Mouse (Mus musculus) spleen, adult 2 months (tissue): ENCODE measurements at regions not wholly inside any gene's neighbourhood (a gene's known extent, or its start where the extent isn't known, plus 50 kb on each side); places are given as distances from the start of the nearest gene placed in this dataset.

Source experiments
- CTCF ChIP-seq: fragments of 200-500 bp; IDR thresholded peaks from 2 replicates; pipeline ENCODE4 v1.5.1; 2011; ENCODE audit warnings: mild to moderate bottlenecking, inconsistent platforms; ENCODE audit not compliant: insufficient read depth, insufficient read length, insufficient replicate concordance; ENCODE audit errors: extremely low read depth
- POLR2A ChIP-seq: fragments of 200-500 bp; IDR thresholded peaks from 2 replicates; pipeline ENCODE4 v1.6.1; 2011; ENCODE audit warnings: low read depth, low read length, inconsistent platforms

- TF ChIP-seq POLR2A = no peak
- no peak for TF ChIP-seq CTCF
These were observed 230.3 kb upstream of the Zfp703 start for GRCm38 (mm10) chr8:26746811-26747210.
